Mouse (Mus musculus) small intestine, adult 2 months (tissue): ENCODE data around the gene Cep72.

Experiments used
- CTCF ChIP-seq: fragments of 200-500 bp; IDR thresholded peaks from 2 replicates; pipeline ENCODE4 v1.5.1; 2012; ENCODE audit warnings: low read depth, mild to moderate bottlenecking, control low read depth, inconsistent platforms, low read length, moderate library complexity, mixed read lengths; ENCODE audit not compliant: insufficient replicate concordance, insufficient read length; ENCODE audit errors: extremely low read depth
- POLR2A ChIP-seq: fragments of 200-500 bp; IDR thresholded peaks from 2 replicates; pipeline ENCODE4 v1.6.1; 2012; ENCODE audit warnings: low read depth, mild to moderate bottlenecking, control low read depth, inconsistent platforms, low read length, moderate library complexity

DNA sequence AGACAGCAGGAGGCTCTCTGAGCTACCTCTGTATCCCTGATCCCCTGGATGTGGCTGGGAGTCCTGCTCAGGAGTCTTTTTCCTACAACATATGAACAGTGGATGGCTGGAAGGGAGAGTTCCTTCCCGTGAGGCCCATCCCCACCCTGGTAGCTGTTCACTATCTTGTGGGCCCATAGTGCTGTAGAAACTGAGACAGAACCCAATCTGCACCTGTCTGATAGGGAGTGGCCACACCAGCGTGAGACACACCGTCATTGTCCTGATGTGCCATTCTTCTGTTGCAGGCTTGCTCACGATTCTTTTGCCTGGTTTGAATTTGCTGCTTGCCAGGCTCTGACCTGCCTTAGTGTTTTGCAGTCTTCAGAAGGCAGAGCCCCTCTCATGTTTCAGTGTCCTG, 44.7 kb downstream of the Cep72 start:
- TF ChIP-seq CTCF (no peak), POLR2A (no peak)
